Mouse (Mus musculus) c-Kit-positive CD71-negative TER-119-negative erythroid progenitor cells, embryonic 14.5 days (primary cell): ENCODE data around the gene Prcd.
"Not testable (repeated sequence)": the region's sequence is repeated elsewhere in the genome, so short reads cannot be mapped to it uniquely, and the experiment has no call there.

Experiments
- DNase-seq: peaks from one replicate; pipeline ENCODE4 v3.0.0-alpha.2; 2013; ENCODE audit warnings: low read depth

Gene Prcd

DNA sequence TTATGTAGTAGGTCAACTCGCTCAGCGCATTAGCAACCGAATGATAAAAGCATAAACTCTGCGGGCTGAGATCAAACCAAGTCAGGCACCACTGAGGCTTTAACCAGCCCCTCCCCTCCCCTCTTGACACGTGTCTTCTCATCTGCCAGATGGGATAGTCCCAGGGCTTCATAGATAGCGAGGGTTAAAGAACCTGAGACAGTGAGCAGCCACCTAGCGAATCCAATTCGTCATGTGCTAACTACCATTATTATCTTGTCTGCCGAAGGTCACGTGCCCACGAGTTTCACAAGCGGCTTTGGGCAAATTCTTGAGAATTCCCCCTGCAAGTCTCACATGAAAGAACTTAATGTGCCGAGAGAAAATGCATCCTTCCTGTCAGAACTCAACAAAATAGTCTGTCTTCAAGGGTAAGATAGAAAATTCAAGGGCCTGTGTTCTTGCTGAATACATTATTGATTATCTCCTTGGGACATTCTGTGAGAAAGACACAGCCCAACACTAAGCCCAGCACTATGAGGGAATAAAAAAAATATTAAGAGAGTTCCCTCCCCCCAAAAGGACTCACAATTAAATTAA lies 16.5 kb downstream of the Prcd start:
- DNase-seq, result no peak

DNA sequence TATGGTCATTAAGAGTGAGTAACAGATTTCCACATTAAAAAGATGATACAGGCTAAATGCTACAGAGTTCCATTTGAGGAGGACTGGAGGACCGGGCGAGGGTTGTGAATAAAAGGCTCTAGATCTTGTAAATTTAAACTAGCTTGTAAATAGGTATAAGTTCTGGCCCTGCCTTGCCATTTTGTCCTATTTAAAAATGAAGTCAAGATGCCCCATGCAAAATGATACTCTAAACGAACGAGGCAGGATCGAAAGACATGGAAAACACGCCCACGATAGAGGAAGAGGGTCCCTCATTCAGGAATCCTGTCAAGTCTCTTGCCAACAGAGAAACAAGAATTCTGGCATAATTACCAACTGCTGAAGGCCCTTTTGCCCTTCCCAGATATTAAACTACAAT lies 17.1 kb downstream of the Prcd start:
- DNase-seq, result no peak

DNA sequence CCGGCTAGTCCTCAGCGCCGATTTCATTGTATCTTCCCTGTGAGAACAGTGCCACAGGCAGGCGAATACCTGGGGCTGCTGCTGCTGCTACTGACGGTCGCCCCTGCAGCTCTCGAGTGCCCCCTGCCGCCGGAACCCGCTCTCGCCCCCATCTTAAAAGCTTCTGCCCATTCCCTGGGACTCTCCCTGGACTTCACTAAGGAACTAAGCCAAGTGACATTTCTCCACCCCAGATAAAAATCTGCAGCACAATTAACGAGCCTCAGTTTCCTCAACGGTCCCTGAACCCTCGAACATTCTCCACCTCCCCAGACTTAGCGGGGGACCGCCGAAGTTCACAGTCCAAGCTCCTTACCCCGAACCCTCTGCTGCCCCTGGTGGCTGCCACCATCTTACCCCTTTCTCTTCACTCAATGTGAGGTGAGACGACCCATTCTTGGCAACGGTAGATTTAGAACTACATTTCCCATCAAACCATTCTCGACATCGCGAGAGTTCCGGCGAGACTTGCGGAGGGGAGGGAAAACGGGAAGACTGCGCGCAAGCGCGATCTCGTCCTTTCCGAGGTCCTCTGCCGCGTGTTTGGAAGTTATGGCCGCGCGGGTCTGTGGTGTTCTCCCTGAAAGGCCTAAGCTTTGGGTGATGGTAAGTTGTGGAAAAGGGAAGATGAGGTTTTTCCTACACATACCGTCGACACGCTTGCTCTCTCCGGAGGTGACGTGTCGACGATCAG lies 17.9 kb downstream of the Prcd start:
- peak; percentile 100 for DNase-seq

DNA sequence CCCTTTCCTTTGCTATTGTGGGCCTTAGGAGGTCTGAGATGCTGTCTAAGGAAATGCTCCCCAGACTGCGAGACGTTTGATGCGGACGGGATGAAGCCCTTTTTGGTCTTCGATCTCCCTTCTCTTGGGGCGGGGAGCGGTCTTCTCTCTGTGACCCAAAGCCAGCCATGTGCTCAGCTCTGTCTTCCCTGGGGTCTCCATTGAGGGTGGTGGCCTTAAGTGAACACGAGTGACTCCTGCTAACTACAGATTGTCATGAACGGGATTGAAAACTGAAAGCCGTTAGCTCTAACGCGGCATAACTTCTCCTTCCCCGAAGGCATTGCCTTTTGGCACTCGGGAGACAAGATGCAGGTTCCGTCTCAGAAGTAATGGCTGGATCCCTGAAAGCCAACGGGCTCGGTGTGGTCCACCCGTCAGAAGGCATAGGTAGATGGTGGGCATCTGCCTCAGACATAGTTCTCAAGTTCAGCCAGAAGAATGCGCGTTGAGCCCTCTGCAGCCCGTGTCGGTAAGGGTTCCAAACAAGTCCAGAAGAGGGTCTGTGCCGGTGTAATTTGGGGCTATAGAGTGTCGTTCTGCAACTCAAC lies 18.6 kb downstream of the Prcd start:
- no peak for DNase-seq

DNA sequence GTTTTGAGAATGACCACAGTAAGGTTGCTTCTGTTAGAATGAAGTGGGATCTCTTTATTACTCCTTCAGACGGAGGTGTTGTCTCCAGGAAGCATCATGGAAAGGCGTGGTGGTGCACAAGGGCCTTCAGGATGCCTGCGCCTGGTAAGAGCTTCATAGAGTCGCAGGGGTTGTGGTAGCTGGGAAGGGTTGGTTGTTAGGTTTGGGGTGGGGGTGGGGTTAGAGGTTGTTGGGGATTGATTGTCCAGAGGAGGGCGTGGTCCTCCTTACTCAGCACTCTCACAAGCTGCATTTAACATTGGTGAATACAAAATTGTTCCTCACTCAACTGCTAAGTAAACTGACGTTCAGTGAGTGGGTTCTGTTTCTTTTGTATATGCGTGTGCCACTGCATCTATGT lies 19.3 kb downstream of the Prcd start:
- DNase-seq, result no peak

DNA sequence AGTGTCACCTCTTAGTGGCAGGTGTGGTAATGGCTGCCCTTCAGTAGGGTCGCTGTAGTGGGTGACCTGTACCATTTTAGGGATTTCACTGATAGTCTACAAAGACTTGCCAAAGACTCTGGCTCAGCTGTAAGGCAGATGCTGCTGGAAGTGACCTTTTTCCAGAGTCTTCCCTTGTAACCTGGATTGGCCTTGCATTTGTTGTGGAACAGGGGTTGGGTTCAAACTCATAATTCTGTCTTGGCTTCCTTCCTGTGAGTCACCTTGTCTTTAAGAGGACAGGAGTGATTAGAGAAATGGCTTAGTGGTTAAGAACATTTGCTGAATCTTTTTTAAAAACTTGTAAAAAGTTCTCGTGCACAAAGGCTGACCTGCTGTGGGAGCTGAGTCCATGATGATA lies 20.1 kb downstream of the Prcd start:
- DNase-seq, result no peak

DNA sequence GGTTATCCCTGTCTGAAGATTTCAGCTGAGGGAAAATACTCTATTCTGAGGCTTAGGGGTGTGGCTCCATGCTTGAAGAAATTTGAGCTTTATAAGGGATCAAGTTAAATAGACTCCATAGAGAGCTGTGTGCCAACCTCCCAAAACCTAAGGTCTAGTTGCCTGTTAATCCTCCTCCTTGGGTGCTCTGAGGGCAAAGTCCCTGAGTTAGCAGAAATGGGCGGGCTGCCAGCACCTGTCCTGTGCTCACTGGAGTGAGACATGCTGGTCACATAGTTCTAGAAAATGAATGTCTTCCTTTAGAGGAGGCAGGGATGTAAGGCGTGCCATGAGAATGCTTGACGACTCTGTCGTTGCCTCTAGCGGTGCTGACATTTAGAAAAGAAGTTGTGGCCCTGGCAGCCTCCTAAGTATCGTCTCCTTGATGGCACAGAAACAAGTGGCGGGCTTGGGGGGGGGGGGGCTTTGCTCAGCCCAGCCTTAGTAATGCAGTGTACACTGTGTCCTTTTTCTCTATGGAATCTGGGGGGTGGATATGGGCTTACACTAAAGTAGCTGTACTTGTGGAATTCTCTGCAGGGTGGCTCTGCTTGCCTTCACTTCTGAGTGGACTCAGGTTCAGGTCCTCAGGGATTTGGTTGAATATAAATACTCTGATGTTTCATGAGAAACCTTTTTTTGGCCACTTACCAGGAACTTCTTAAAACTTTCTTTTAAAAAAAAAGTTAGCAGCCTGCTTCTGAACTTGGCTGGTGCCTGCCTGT lies 21.5 kb downstream of the Prcd start:
- no peak for DNase-seq

DNA sequence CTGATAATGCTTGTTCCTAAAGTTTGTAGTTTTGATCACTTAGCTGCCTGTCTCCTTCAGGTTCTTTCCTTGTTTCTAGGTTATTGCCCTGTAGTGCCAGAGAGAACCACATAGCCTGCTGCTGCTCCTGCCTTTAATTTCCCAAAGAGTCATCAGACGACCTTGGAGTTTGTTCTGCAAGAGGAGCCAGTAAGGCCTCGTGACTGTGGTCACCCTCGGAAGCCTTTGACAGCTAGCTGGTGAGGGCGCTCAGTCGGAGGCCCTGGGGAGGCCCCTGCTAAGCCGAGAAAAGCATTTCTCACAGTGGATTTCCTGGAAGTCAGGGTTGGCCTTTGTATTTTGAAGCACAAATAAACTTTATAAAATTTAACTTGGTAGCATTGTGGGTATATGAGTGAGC lies 22.1 kb downstream of the Prcd start:
- DNase-seq, result not testable (repeated sequence)

DNA sequence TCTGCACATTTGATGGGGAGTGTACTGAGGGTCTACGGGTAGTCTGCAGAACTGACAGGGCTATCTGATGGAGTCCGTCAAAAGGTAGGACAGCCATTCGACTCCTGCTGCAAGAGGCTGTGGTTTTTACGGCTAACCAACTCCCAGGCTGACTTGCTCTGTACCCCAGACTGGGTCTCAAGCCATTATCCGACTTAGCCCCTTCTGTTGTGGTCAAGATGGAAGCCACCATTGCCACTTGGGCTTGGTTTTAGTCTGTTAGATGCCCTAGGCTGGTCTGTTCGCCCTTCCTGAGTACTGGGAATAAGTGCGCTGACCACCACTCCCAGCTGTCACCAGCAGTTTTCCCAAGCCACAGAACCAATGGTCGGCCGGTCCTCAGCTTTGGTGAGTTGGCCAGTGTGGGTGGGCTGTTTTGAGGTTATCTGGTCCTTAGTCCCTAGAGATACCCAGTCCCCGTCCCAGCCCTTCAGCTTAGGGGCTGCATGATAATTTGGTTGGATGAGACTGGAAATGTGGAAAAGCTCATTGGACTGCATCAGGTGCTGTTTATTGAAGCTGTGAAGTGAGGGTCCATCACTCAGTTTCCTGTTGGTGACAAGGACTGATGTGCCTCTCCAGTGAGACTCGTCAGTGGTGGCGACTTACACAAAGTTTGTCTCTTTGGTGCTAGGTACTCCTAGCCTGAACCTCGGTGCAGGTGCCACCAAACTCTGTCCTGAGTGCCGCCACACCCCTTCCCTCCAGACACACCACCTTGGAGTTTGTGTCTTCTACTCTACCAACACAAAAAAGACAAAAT lies 23.0 kb downstream of the Prcd start:
- no peak for DNase-seq

DNA sequence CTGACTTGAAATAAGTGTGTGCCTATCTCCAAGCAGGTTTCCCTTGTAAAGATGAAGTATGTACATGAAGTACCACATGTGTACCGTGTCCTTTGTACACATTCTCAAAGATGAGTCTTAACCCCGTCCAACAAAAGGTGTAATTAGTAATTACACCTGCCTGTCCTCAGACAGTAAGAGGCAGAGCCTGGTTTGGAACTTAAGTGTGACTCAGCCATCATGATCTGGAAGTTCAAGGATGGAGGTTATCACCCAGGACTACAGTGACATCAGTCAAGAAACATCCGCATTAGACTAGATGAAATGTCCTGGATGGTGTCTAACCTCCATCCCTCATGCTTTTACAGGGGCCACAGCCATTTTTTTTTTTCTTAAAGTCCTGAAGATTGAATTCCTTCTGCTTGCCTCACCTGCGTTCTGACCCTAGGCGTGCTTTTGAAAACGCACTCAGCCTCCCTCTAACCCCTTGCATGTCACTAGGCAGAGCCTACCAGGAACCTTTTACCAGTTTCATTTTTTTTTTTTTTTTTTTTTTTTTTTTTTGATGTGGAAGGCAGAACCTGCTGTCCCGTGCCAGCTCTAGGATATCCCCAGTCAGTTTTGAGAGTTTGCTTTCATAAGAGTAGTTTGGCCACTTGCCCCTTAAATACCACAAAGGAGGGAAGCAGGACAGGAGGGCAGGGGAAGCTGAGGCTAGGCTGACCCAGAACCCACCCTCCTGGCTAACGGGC lies 24.5 kb downstream of the Prcd start:
- DNase-seq, result no peak

DNA sequence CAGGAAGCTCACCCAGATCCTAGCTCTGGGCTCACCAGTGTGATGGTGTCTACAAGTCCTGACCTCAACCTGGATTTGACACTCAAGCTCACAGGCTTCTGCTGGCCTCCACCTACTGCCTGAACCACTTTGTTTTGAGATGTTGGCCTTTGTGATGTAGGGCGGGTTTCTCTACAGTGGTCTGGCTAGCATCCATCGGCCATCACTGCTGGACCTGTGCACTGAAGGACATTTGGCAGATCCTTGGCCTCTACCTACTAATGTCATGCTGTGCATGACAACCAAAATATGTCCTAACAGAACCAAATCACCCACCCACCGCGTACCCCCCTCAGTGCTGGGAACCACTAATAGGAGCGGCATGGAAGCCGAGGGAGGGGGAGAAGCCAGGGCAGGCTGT lies 25.8 kb downstream of the Prcd start:
- DNase-seq, result no peak

DNA sequence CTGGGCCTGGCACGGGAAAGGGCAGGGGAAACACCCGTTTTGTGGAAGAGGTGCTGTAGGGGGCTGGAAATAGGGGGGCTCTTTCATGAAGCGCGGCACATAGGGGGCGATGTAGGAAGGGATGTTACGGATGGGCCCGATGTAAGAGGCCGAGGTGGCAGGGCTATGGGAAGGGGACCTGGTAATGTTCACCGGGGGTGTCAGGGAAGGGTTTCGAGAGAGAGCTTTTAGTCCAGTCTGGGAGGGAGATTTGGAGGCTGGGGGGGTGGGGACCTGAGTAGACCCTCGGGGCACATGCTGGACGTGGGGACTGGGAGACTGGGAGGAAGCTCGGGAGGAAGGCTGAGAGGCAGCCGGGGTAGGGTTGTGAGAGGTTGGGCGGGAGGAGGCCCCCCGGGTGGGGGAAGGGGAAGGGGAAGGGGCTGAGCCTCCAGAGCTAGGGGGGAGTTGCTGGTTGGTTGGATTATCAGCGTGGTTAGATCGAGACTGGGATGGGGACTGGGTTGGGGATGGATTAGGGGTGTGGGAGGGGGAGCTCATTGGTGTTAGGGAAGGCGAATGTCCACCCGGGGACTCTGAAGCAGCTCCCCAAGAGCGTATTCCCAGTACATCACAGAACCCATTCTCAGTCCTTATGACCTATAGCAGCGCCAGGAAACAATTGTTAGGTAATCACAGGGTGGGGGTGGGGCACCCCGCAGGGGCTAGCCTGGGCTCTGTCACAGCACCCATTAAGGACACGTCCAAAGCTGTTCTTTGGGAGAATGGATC lies 27.2 kb downstream of the Prcd start:
- DNase-seq, result no peak

DNA sequence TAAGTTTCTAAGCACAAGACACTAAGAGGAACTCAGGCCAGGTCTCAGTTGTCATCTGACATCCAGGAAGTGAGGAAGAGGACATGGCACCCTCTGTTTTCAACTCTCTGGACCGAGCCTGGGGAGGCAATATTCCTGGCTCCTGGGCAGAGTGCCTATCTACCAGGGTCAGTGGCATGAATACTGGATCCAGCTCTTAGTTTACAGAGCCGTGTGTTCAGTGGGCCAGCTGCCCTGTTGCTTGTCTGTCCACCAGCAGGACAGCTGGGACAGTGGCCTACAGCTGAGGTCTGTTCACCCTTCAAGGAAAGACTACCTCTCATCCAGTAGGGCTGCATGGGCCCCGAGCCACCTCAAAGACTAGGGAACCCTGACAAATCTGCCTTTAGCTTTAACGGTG lies 27.8 kb downstream of the Prcd start:
- no peak for DNase-seq

DNA sequence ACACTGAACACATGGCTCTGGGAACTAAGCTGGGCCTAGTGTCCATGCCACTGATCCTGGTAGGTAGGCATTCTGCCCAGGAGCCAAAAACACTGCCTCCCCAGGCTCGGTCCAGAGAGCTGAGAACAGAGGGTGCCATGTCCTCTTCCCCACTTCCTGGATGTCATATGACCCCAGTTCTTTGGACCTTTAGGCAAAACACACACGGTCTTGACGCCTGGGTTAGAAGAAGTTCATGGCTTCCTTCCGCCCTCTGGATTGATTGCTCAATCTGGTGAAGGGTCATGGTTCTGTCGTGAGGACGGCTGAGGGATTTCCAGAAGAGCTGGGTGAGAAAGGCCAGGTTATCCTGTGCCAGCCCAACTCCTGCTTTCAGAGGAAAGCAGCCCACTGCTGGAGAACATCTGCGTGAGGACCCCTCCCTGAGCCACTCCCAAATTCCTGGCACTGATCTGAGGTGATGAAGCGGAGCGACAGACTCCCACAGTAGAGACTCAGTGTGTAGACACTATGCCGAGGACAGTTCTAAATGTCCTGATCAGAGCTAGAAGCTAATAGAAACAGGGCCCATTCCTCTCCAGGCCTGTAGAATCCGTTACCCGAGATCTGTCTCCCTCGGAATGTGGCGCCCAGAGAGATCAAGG lies 29.3 kb downstream of the Prcd start:
- DNase-seq, result no peak

DNA sequence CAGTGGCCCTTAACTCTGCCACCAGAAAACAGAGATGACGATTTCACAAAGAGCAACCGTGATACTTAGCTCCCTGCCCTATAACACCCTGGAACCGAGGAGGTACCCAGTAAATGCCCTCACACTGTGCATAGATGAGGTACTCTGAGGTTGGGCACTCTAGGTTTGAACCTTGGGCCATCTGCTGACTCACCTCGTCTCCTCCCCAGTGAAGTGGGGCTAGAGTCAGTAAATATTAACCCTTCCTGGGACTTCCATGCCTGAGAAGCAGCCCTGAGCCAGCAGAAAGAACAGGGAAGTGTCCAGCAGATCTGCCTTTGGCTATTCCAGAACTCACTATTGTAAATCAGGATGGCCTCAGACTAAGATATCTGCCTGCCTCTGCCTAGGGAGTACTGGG lies 30.4 kb downstream of the Prcd start:
- no peak for DNase-seq

DNA sequence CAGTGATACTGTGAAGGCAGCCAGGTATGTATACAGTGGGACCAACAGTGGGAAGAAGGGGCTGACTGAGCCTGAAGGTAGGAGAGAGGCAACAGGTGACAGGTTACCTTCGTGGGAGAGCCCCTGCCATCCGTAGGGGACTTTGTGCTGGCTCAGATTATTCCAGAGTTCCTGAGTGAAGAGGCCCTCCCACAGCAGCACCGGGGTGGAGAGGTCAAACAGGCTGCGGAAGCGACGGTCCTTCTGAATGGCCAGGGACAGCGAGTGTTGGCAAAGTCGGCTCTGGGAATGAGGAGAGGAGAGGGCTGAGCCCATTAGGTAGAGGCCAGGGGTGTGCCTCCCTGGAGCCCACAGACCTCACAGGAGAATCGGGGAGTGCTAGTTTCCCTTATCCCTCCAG lies 32.4 kb downstream of the Prcd start:
- no peak for DNase-seq

DNA sequence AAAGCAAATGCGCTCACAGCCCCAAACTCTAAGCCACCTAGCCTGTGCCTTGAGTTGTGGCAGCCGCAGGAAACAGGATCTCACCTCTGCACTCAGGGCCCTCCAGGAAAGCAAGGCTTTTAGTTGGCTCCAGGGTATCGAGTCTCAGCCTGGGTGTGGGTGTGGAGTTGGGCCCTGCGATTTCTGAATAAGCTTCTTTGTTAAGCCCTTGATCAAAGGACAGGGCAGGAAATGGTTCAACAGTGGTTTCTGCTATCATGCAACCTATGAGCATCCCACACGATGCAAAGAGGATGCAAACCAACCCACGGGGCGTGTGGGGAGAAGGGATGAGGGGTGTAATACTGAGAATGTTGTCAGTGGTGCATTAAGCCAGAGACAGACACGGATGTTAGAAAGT lies 34.6 kb downstream of the Prcd start:
- no peak for DNase-seq

DNA sequence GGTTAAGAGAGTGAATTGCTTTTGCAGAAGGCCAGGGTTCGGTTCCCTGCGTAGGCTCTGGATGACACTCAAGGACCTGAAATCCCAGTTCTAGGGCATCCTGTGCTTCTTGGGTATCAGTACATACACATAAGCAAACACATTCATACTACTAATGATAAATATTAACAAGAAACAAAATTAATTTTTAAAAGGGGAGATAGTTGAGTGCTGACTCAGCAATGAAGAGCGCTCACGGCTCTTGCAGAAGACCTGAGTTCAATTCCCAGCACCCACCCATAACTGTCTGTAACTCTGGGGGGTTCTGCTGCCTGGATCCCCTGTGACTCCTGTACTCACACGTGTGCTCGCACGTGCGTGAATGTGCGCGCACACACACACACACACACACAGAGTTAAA lies 36.3 kb downstream of the Prcd start:
- DNase-seq, result no peak

DNA sequence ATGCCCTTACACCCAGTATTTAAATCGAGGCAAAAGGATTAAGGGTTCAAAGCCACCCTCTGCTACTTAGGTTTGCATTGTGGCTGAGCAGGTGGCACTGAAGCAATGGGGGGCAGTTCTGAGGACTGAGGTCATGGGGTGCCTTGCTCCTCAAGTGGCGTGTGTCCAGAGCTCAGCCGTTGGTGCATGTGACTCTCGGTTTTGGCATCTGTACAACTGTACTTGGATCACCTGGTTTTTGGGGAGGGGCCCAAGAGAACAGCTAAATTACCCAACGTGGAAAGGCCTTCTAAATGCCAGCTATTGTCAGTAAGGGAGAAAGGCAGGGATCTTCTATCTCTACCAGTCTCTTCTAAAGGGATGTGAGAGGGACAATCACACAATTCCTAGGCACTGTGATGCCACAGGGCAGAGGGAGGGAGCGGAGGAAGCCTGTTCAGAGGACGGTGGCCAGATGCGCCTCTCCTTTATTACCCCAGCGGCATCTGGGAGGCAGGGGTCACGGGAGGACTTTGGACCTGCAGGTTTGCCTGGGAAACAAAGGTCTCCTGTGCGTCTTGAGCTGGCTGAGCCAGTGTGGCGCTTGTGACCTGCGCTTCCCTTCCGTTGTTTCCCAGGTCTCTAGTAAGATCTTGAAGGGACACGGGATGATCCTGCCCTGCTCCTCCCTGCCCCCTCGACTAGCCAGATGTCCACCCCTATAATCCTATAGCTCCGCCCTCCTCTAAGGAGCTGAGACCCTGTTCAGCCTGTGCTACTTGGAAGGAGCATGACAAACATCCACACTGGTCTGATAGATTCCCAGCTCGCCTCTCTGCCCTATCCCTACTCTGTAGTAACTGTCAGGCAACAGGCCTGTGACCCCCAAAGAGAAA lies 37.6 kb downstream of the Prcd start:
- DNase-seq, result no peak
